Mouse (Mus musculus): ENCODE results near the gene Cep112. TPM values are rescaled to one million over a fixed set of nuclear protein-coding genes. Genes with fewer than 3 reads are reported as not detected.

Gene Cep112
- polyA plus RNA-seq, 2 experiments = 0.76 to 1.7 TPM

GRCm38 (mm10) chr11:108828374-108829025, 403.5 kb downstream of the Cep112 start:
- H3K4me2 ChIP-seq (ENCODE audit: low read depth) = no peak overlapping the region
- H3K9ac ChIP-seq (replicated peaks) = no peak overlapping the region
- no peaks in the 10 kb centered on the region for H3K9me3 ChIP-seq (ENCODE audit: control insufficient read depth, low read length)
- ATAC-seq (ENCODE audit: insufficient read depth) = no peak
- H3K27me3 ChIP-seq (ENCODE audit: control insufficient read depth, insufficient read depth, low read length) = no peaks in the 10 kb centered on the region
- TF ChIP-seq CTCF (IDR thresholded peaks at IDR 0.05; ENCODE audit: low read depth) = no peak
- no peak for TF ChIP-seq EP300 (IDR thresholded peaks at IDR 0.05; ENCODE audit: low read depth)
- H3K4me3 ChIP-seq (ENCODE audit: insufficient read depth in 1 of 2, low read depth in 2 of 2, low read length in 2 of 2) = no peak overlapping the region
- DNase-seq (ENCODE audit: low read depth in 3 of 3, low spot score in 3 of 3) = no peak
- no peaks in the 10 kb centered on the region for H3K36me3 ChIP-seq (replicated peaks; ENCODE audit: control insufficient read depth, insufficient read depth, low read depth)
- H3K27ac ChIP-seq = no peak overlapping the region
- H3K4me1 ChIP-seq (replicated peaks; ENCODE audit: control insufficient read depth in 2 of 2, insufficient read depth in 2 of 2, low read length in 1 of 2) = no peaks in the 10 kb centered on the region
- 43% methylated on average over 4 of the region's 4 CpGs for WGBS (ENCODE audit: insufficient replicate concordance)

GRCm38 (mm10) chr11:108836706-108837105, 411.7 kb downstream of the Cep112 start:
- DNase-seq (ENCODE audit: low read depth in 3 of 3, low spot score in 3 of 3) (no peak), ATAC-seq (ENCODE audit: insufficient read depth) (no peak)
- Histone ChIP-seq H3K27ac (no peak overlapping the region), H3K36me3 (replicated peaks; ENCODE audit: control insufficient read depth, insufficient read depth, low read depth) (no peaks in the 10 kb centered on the region), H3K4me3 (ENCODE audit: insufficient read depth in 1 of 2, low read depth in 2 of 2, low read length in 2 of 2) (no peak overlapping the region), H3K27me3 (ENCODE audit: control insufficient read depth, insufficient read depth, low read length) (no peaks in the 10 kb centered on the region), H3K9me3 (ENCODE audit: control insufficient read depth, low read length) (no peaks in the 10 kb centered on the region), H3K4me1 (replicated peaks; ENCODE audit: control insufficient read depth in 2 of 2, insufficient read depth in 2 of 2, low read length in 1 of 2) (no peaks in the 10 kb centered on the region), H3K4me2 (ENCODE audit: low read depth) (no peak overlapping the region), H3K9ac (replicated peaks) (no peak overlapping the region)
- 72% methylated on average over 4 of the region's 4 CpGs for WGBS (ENCODE audit: insufficient replicate concordance)
- no peak for TF ChIP-seq EP300 (IDR thresholded peaks at IDR 0.05; ENCODE audit: low read depth)
- no peak for TF ChIP-seq CTCF (IDR thresholded peaks at IDR 0.05; ENCODE audit: low read depth)

- Histone ChIP-seq H3K27ac (no peak overlapping the region), H3K4me2 (ENCODE audit: low read depth) (no peak overlapping the region), H3K9me3 (ENCODE audit: control insufficient read depth, low read length) (no peaks in the 10 kb centered on the region), H3K4me1 (replicated peaks; ENCODE audit: control insufficient read depth in 2 of 2, insufficient read depth in 2 of 2, low read length in 1 of 2) (no peaks in the 10 kb centered on the region), H3K27me3 (ENCODE audit: control insufficient read depth, insufficient read depth, low read length) (no peaks in the 10 kb centered on the region), H3K4me3 (ENCODE audit: insufficient read depth in 1 of 2, low read depth in 2 of 2, low read length in 2 of 2) (no peak overlapping the region), H3K9ac (replicated peaks) (no peak overlapping the region), H3K36me3 (replicated peaks; ENCODE audit: control insufficient read depth, insufficient read depth, low read depth) (no peaks in the 10 kb centered on the region)
- 48% methylated on average over 3 of the region's 3 CpGs for WGBS (ENCODE audit: insufficient replicate concordance)
- no peak for DNase-seq (ENCODE audit: low read depth in 3 of 3, low spot score in 3 of 3)
- no peak for ATAC-seq (ENCODE audit: insufficient read depth)
- TF ChIP-seq EP300 (IDR thresholded peaks at IDR 0.05; ENCODE audit: low read depth) (no peak), CTCF (IDR thresholded peaks at IDR 0.05; ENCODE audit: low read depth) (no peak)
Observed at GRCm38 (mm10) chr11:108840195-108840594, 415.2 kb downstream of the Cep112 start.

- 31% methylated on average over 2 of the region's 2 CpGs for WGBS (ENCODE audit: insufficient replicate concordance)
- Histone ChIP-seq H3K36me3 (replicated peaks; ENCODE audit: control insufficient read depth, insufficient read depth, low read depth) (no peaks in the 10 kb centered on the region), H3K9me3 (ENCODE audit: control insufficient read depth, low read length) (no peaks in the 10 kb centered on the region), H3K27me3 (ENCODE audit: control insufficient read depth, insufficient read depth, low read length) (no peaks in the 10 kb centered on the region), H3K27ac (no peak overlapping the region), H3K4me3 (ENCODE audit: insufficient read depth in 1 of 2, low read depth in 2 of 2, low read length in 2 of 2) (no peak overlapping the region), H3K4me2 (ENCODE audit: low read depth) (no peak overlapping the region), H3K4me1 (replicated peaks; ENCODE audit: control insufficient read depth in 2 of 2, insufficient read depth in 2 of 2, low read length in 1 of 2) (no peaks in the 10 kb centered on the region), H3K9ac (replicated peaks) (no peak overlapping the region)
- DNase-seq (ENCODE audit: low read depth in 3 of 3, low spot score in 3 of 3) = no peak
- TF ChIP-seq EP300 (IDR thresholded peaks at IDR 0.05; ENCODE audit: low read depth) (no peak), CTCF (IDR thresholded peaks at IDR 0.05; ENCODE audit: low read depth) (no peak)
- ATAC-seq (ENCODE audit: insufficient read depth) = no peak
Observed at GRCm38 (mm10) chr11:108842765-108843164, 417.8 kb downstream of the Cep112 start.

GRCm38 (mm10) chr11:108845971-108846370, 421.0 kb downstream of the Cep112 start:
- no peaks in the 10 kb centered on the region for H3K4me1 ChIP-seq (replicated peaks; ENCODE audit: control insufficient read depth in 2 of 2, insufficient read depth in 2 of 2, low read length in 1 of 2)
- H3K9ac ChIP-seq (replicated peaks) = no peak overlapping the region
- H3K27ac ChIP-seq = no peak overlapping the region
- H3K9me3 ChIP-seq (ENCODE audit: control insufficient read depth, low read length) = no peaks in the 10 kb centered on the region
- no peak for TF ChIP-seq EP300 (IDR thresholded peaks at IDR 0.05; ENCODE audit: low read depth)
- TF ChIP-seq CTCF (IDR thresholded peaks at IDR 0.05; ENCODE audit: low read depth) = no peak
- no peak for DNase-seq (ENCODE audit: low read depth in 3 of 3, low spot score in 3 of 3)
- no peaks in the 10 kb centered on the region for H3K36me3 ChIP-seq (replicated peaks; ENCODE audit: control insufficient read depth, insufficient read depth, low read depth)
- ATAC-seq (ENCODE audit: insufficient read depth) = no peak
- H3K4me2 ChIP-seq (ENCODE audit: low read depth) = no peak overlapping the region
- 45% methylated on average over 2 of the region's 2 CpGs for WGBS (ENCODE audit: insufficient replicate concordance)
- H3K4me3 ChIP-seq (ENCODE audit: insufficient read depth in 1 of 2, low read depth in 2 of 2, low read length in 2 of 2) = no peak overlapping the region
- H3K27me3 ChIP-seq (ENCODE audit: control insufficient read depth, insufficient read depth, low read length) = no peaks in the 10 kb centered on the region

Measured in liver, embryonic 14.5 days (tissue).